Mouse (Mus musculus): ENCODE data around the gene Rbms3. TPM values are rescaled to one million over a fixed set of nuclear protein-coding genes. Genes with fewer than 3 reads are reported as not detected.

Gene Rbms3
- polyA plus RNA-seq, 1 experiment from 2014 or later: 98.2 TPM

DNA sequence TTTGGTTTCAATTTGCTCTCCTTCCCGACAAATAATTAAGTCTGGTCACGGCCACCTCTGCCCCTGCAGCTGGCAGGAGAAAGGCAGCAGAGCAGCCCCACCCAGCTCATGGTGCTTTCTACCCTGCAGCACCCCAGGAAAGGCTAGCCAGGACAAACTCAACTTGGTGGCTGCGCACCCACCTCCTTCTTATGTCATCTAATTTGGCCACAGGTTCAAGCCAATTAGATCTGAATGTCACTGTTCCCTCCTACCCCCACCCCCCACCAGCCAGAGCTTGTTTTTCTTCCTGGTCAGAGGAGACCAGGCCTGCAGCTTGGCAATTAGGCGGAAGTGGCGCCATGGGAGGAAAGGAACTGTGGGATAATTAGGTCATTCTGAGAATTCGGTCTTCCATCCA, 664.0 kb downstream of the Rbms3 start:
- peaks cover 19% of the 10 kb centered on the region for H3K4me1 ChIP-seq
- H3K36me3 ChIP-seq: 0 out of 2 replicates have a peak, but pooled peaks cover 9% of the 10 kb centered on the region
- WGBS: 41% methylated on average over 6 of the region's 6 CpGs
- peak overlapping the region; percentile 74 for H3K27ac ChIP-seq
- H3K9me3 ChIP-seq: 0 out of 2 replicates have a peak, but pooled peaks cover 3% of the 10 kb centered on the region
- H3K9ac ChIP-seq: no peak overlapping the region
- H3K4me2 ChIP-seq: peak overlapping the region; percentile 48
- no peak overlapping the region for H3K4me3 ChIP-seq
- no peak for ATAC-seq (ENCODE audit: insufficient number of reproducible peaks, insufficient read depth, low FRiP score, low TSS enrichment, low read depth)
- H3K27me3 ChIP-seq: no peaks in the 10 kb centered on the region

GRCm38 (mm10) chr9:116956156-116956555, 673.6 kb downstream of the Rbms3 start:
- no peak overlapping the region; the same call in 1 of the 2 replicates for H3K27ac ChIP-seq
- H3K9me3 ChIP-seq: 0 out of 2 replicates have a peak, but pooled peaks cover 3% of the 10 kb centered on the region
- no peaks in the 10 kb centered on the region for H3K27me3 ChIP-seq
- WGBS: 79% methylated on average over 2 of the region's 2 CpGs
- 0 out of 2 replicates have a peak, but pooled peaks cover 4% of the 10 kb centered on the region for H3K36me3 ChIP-seq
- no peak for ATAC-seq (ENCODE audit: insufficient number of reproducible peaks, insufficient read depth, low FRiP score, low TSS enrichment, low read depth)
- H3K9ac ChIP-seq: no peak overlapping the region
- H3K4me3 ChIP-seq: no peak overlapping the region
- H3K4me2 ChIP-seq: no peak overlapping the region
- no peaks in the 10 kb centered on the region for H3K4me1 ChIP-seq

DNA sequence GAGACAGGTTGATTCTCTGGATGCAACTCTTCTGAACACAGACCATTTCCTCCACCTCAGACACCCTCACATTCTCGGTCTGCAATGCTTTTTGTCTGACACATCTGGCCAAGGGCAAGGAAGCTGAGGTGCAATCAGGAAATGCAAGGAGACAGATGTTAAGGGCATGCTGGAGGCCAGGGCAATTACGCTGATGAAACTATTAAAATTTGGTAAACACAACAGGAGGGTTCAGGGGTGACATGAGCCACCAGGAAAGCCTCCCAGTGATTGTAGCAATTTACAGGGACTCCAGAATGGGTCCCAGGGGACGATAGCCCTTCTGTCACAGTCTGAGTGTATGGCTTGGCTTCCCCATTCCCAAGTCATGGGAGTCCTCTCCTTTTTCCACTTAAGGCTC, 681.5 kb downstream of the Rbms3 start:
- H3K9ac ChIP-seq: no peak overlapping the region
- no peaks in the 10 kb centered on the region for H3K9me3 ChIP-seq
- 43% methylated on average over 3 of the region's 3 CpGs for WGBS
- no peak overlapping the region for H3K27ac ChIP-seq
- H3K27me3 ChIP-seq: no peaks in the 10 kb centered on the region
- no peak for ATAC-seq (ENCODE audit: insufficient number of reproducible peaks, insufficient read depth, low FRiP score, low TSS enrichment, low read depth)
- H3K4me1 ChIP-seq: peaks cover 30% of the 10 kb centered on the region
- H3K36me3 ChIP-seq: no peaks in the 10 kb centered on the region
- no peak overlapping the region for H3K4me3 ChIP-seq
- no peak overlapping the region for H3K4me2 ChIP-seq

- 59% methylated on average over 4 of the region's 4 CpGs for WGBS
- H3K4me2 ChIP-seq: no peak overlapping the region
- peaks cover 30% of the 10 kb centered on the region for H3K4me1 ChIP-seq
- H3K27ac ChIP-seq: no peak overlapping the region
- H3K9ac ChIP-seq: no peak overlapping the region
- no peaks in the 10 kb centered on the region for H3K36me3 ChIP-seq
- H3K4me3 ChIP-seq: no peak overlapping the region
- H3K9me3 ChIP-seq: no peaks in the 10 kb centered on the region
- no peaks in the 10 kb centered on the region for H3K27me3 ChIP-seq
- no peak for ATAC-seq (ENCODE audit: insufficient number of reproducible peaks, insufficient read depth, low FRiP score, low TSS enrichment, low read depth)
These were observed 682.3 kb downstream of the Rbms3 start for GRCm38 (mm10) chr9:116947369-116947768.

GRCm38 (mm10) chr9:116946787-116947186, 682.9 kb downstream of the Rbms3 start:
- H3K4me2 ChIP-seq: no peak overlapping the region
- no peaks in the 10 kb centered on the region; the same call in 1 of the 2 replicates for H3K9me3 ChIP-seq
- no peak for ATAC-seq (ENCODE audit: insufficient number of reproducible peaks, insufficient read depth, low FRiP score, low TSS enrichment, low read depth)
- peaks cover 30% of the 10 kb centered on the region for H3K4me1 ChIP-seq
- no peaks in the 10 kb centered on the region for H3K27me3 ChIP-seq
- no peak overlapping the region for H3K9ac ChIP-seq
- no peaks in the 10 kb centered on the region for H3K36me3 ChIP-seq
- H3K4me3 ChIP-seq: no peak overlapping the region
- WGBS: 91% methylated on average over 3 of the region's 3 CpGs
- H3K27ac ChIP-seq: no peak overlapping the region

DNA sequence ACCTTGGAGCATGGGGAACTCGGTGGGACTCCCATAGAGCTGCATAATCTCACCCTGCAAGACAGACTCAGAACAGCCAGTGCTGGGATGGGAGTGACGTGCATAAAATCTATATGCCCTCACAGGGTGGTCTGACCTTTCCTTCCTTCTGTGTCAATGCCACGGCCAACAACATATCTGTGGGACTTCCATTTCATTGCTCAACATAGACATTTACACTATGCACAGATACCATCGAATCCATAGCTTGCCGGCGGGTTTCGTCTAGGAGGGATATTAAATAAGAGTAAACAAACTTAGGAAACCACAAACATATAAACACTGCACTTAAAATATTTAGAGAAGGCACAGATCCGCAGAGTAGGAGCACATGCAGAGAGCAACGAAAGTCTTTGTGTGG, 684.0 kb downstream of the Rbms3 start:
- Histone ChIP-seq H3K9ac (no peak overlapping the region), H3K36me3 (no peaks in the 10 kb centered on the region), H3K27me3 (no peaks in the 10 kb centered on the region), H3K4me2 (no peak overlapping the region), H3K4me1 (peaks cover 36% of the 10 kb centered on the region), H3K9me3 (no peaks in the 10 kb centered on the region; the same call in 1 of the 2 replicates), H3K4me3 (no peak overlapping the region), H3K27ac (no peak overlapping the region)
- 76% methylated on average over 9 of the region's 9 CpGs for WGBS
- no peak for ATAC-seq (ENCODE audit: insufficient number of reproducible peaks, insufficient read depth, low FRiP score, low TSS enrichment, low read depth)

- Histone ChIP-seq H3K27me3 (no peaks in the 10 kb centered on the region), H3K9ac (no peak overlapping the region), H3K9me3 (no peaks in the 10 kb centered on the region; the same call in 1 of the 2 replicates), H3K4me3 (no peak overlapping the region), H3K4me2 (no peak overlapping the region), H3K27ac (no peak overlapping the region), H3K4me1 (peaks cover 39% of the 10 kb centered on the region), H3K36me3 (no peaks in the 10 kb centered on the region)
- WGBS: 70% methylated on average over 15 of the region's 15 CpGs
- ATAC-seq (ENCODE audit: insufficient number of reproducible peaks, insufficient read depth, low FRiP score, low TSS enrichment, low read depth): no peak
These were observed 685.8 kb downstream of the Rbms3 start for GRCm38 (mm10) chr9:116943902-116944301.

DNA sequence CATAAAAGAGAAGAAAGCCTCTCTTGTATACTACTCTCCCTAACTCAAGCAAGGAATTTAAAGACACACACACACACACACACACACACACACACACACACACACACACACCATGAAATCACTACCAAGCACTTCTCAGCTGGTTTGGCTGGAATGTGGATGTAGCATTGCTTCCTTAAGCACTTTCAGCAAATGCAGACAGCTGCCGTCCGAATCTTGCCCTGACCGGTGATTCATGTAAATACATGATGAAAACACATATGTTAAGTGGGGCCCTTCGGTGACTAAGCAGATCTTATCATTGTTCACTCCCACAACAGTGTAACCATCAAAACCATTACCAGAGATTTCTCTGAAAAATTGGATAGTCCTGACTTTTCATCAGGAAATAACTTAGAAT, 688.6 kb downstream of the Rbms3 start:
- WGBS: 54% methylated on average over 4 of the region's 4 CpGs
- ATAC-seq (ENCODE audit: insufficient number of reproducible peaks, insufficient read depth, low FRiP score, low TSS enrichment, low read depth): no peak
- Histone ChIP-seq H3K27ac (no peak overlapping the region), H3K27me3 (no peaks in the 10 kb centered on the region), H3K36me3 (no peaks in the 10 kb centered on the region), H3K4me1 (peaks cover 22% of the 10 kb centered on the region), H3K9ac (no peak overlapping the region), H3K9me3 (no peaks in the 10 kb centered on the region; the same call in 1 of the 2 replicates), H3K4me2 (no peak overlapping the region), H3K4me3 (no peak overlapping the region)

GRCm38 (mm10) chr9:116940693-116941092, 689.0 kb downstream of the Rbms3 start:
- H3K27me3 ChIP-seq: no peaks in the 10 kb centered on the region
- peaks cover 22% of the 10 kb centered on the region for H3K4me1 ChIP-seq
- no peak overlapping the region for H3K4me2 ChIP-seq
- H3K36me3 ChIP-seq: no peaks in the 10 kb centered on the region
- WGBS: 66% methylated on average over 8 of the region's 8 CpGs
- no peak overlapping the region for H3K27ac ChIP-seq
- ATAC-seq (ENCODE audit: insufficient number of reproducible peaks, insufficient read depth, low FRiP score, low TSS enrichment, low read depth): no peak
- H3K4me3 ChIP-seq: no peak overlapping the region
- no peaks in the 10 kb centered on the region; the same call in 1 of the 2 replicates for H3K9me3 ChIP-seq
- no peak overlapping the region for H3K9ac ChIP-seq

DNA sequence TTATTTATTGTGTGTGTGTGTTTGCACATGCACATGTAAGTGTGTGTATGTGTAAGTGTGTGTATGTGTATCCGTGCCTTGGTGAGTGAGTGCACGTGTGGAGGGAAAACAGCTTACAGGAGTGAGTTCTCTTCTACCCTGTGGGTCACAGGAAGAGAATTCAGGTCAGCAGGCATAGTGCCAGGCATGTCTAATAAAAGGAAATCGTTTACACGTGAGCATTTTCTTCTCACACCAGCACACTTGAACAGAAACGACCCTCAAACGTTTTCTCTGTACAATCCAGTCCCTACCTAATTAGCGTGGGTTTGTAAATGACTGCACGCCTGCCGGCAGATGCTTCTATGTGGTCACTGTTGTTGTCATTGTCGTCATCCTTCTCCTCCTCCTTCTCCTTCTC, 701.4 kb downstream of the Rbms3 start:
- ATAC-seq (ENCODE audit: insufficient number of reproducible peaks, insufficient read depth, low FRiP score, low TSS enrichment, low read depth): no peak
- Histone ChIP-seq H3K4me3 (no peak overlapping the region), H3K9ac (no peak overlapping the region), H3K27me3 (no peaks in the 10 kb centered on the region), H3K9me3 (no peaks in the 10 kb centered on the region), H3K4me2 (no peak overlapping the region), H3K27ac (no peak overlapping the region), H3K4me1 (peaks cover 16% of the 10 kb centered on the region; the same call in 1 of the 2 replicates), H3K36me3 (peaks cover 4% of the 10 kb centered on the region; the same call in 1 of the 2 replicates)
- 57% methylated on average over 10 of the region's 10 CpGs for WGBS

DNA sequence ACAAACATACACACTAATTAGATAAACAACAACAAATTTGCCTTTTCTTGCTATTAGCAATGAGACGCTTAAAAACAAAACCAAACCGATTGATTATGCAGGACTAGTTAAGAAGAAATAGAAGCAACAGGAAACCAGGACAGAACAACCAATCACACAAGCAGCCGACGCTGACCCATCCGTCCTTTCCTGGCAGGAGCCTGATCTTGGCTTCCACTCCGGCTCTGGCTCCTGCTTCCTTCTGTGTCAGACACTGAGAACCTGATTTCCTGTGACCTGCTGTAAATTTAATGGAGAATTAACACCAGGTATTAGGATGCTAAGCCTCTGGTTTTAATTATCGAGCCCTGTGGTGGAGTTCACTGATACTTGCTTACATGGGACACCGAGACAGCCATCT, 706.6 kb downstream of the Rbms3 start:
- H3K27ac ChIP-seq: peak overlapping the region; percentile 33; the same call in 1 of the 2 replicates
- H3K9me3 ChIP-seq: no peaks in the 10 kb centered on the region
- H3K9ac ChIP-seq: no peak overlapping the region
- peaks cover 4% of the 10 kb centered on the region; the same call in 1 of the 2 replicates for H3K36me3 ChIP-seq
- no peak overlapping the region for H3K4me3 ChIP-seq
- no peak overlapping the region for H3K4me2 ChIP-seq
- peaks cover 49% of the 10 kb centered on the region for H3K4me1 ChIP-seq
- no peak for ATAC-seq (ENCODE audit: insufficient number of reproducible peaks, insufficient read depth, low FRiP score, low TSS enrichment, low read depth)
- WGBS: 50% methylated on average over 8 of the region's 8 CpGs
- no peaks in the 10 kb centered on the region for H3K27me3 ChIP-seq

DNA sequence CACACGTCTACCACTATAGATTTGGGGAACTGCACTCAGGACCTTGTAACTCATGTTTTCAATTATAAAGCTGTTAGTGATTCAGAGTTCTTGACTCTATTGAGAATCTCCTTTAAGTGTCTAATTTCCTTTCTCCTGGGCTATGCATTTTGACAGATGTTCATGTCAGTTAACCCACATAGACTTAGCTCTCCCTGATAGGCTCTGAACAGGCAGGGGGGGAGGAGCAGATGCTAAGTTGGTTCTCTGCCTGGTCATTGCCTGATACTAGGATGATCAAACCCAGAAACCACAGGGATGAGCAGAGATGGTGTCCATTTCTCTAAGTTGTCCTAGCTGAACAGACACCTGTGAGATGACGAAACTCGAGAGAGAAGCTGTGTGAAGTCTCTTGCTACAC, 707.2 kb downstream of the Rbms3 start:
- Histone ChIP-seq H3K9ac (no peak overlapping the region), H3K4me2 (no peak overlapping the region), H3K36me3 (peaks cover 4% of the 10 kb centered on the region; the same call in 1 of the 2 replicates), H3K9me3 (no peaks in the 10 kb centered on the region), H3K4me1 (peaks cover 49% of the 10 kb centered on the region), H3K27ac (no peak overlapping the region), H3K4me3 (no peak overlapping the region), H3K27me3 (no peaks in the 10 kb centered on the region)
- 61% methylated on average over 3 of the region's 3 CpGs for WGBS
- no peak for ATAC-seq (ENCODE audit: insufficient number of reproducible peaks, insufficient read depth, low FRiP score, low TSS enrichment, low read depth)
